Mouse (Mus musculus): ENCODE data around the gene Exoc2. TPM values are rescaled to one million over a fixed set of nuclear protein-coding genes. Genes with fewer than 3 reads are reported as not detected.

The Exoc2 gene
- total and polyA plus RNA-seq, 2 experiments, result 3.3 to 10.9 TPM

DNA sequence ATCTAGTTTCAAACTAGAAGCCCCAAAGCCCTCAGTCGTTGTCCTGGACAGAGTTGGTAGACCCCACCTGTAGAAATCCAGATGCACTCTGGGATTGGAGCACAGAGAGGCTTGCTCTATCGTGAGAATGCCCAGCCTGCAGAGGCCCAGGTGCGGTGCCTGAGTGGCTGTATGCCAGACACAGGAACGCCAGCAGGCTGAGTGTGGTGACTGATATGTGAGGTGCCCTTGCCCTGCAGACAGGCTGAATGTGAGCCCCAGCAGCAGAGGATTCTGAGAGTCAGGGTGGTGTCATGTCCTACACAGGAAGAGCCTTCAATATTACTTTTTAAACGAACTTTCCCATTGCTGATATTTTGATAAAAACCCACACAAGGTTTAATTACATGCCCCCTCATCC, 208.0 kb downstream of the Exoc2 start:
- no peaks in the 10 kb centered on the region for H3K36me3 ChIP-seq (ENCODE audit: control insufficient read depth, insufficient read depth, low read length)
- no peak overlapping the region for H3K9ac ChIP-seq (ENCODE audit: low read depth, low read length)
- H3K4me3 ChIP-seq (ENCODE audit: insufficient read depth, low read depth, low read length), result no peak overlapping the region
- H3K27me3 ChIP-seq (ENCODE audit: control insufficient read depth, insufficient read depth, low read length), result no peaks in the 10 kb centered on the region
- DNase-seq (ENCODE audit: extremely low read depth, low read depth, low spot score), result no peak
- no peaks in the 10 kb centered on the region for H3K79me2 ChIP-seq (ENCODE audit: control insufficient read depth, insufficient read depth, low read length)
- H3K4me1 ChIP-seq (ENCODE audit: control insufficient read depth, insufficient read depth, low read length), result no peaks in the 10 kb centered on the region
- no peak overlapping the region for H3K27ac ChIP-seq (replicated peaks; ENCODE audit: insufficient read depth, low read depth, low read length)
- TF ChIP-seq POLR2A (IDR thresholded peaks at IDR 0.05; ENCODE audit: extremely low read depth, insufficient read depth, low read length) (no peak), CTCF (IDR thresholded peaks at IDR 0.05; ENCODE audit: low read depth, low read length) (no peak)
- WGBS, result 72% methylated on average over 5 of the region's 5 CpGs

DNA sequence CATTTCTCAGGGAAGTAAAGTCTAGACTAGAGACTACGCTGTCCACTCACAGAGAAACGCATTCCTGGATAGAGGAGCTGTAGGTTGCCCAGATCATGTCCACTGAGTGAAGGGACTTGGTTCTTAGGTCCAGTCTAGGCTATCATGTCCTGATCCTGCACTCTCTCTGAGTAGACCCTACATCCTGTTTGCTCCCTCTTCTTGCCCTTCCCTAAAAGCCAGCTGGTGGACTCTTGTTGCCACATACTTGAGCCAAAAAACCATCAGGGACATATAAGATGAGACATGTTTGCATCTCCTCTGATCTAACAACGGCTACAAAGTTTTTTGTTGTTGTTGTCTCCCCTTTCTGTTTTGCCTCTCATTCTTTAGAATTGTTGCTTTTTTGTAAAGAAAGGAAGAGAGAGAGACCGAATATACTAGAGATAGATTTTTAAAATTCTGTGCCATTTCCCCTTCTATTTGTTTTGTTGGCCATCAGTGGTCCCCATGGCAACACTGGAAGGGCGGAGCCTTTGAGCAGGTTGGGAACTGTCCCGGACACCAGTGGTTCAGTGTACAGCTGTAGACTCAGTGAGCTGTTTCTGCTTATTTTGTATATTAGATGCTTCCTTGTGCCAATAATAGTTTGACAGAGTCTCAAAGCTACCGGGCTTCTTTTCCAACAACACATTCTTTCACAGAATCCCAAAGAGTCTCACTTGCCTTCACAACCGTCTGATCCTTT, 209.7 kb downstream of the Exoc2 start:
- Histone ChIP-seq H3K27ac (replicated peaks; ENCODE audit: insufficient read depth, low read depth, low read length) (no peak overlapping the region), H3K27me3 (ENCODE audit: control insufficient read depth, insufficient read depth, low read length) (no peaks in the 10 kb centered on the region), H3K4me3 (ENCODE audit: insufficient read depth, low read depth, low read length) (no peak overlapping the region), H3K79me2 (ENCODE audit: control insufficient read depth, insufficient read depth, low read length) (no peaks in the 10 kb centered on the region), H3K4me1 (ENCODE audit: control insufficient read depth, insufficient read depth, low read length) (no peaks in the 10 kb centered on the region), H3K9ac (ENCODE audit: low read depth, low read length) (no peak overlapping the region), H3K36me3 (ENCODE audit: control insufficient read depth, insufficient read depth, low read length) (no peaks in the 10 kb centered on the region)
- TF ChIP-seq POLR2A (IDR thresholded peaks at IDR 0.05; ENCODE audit: extremely low read depth, insufficient read depth, low read length), result no peak
- no peak for TF ChIP-seq CTCF (IDR thresholded peaks at IDR 0.05; ENCODE audit: low read depth, low read length)
- 73% methylated on average over 8 of the region's 8 CpGs for WGBS
- DNase-seq (ENCODE audit: extremely low read depth, low read depth, low spot score), result no peak

Other genes starting within 250 kb of the Exoc2 start
- 0.28 and 0.74 TPM in 2 replicates for gene Irf4, start 224.9 kb downstream of the Exoc2 start, total RNA-seq (2014; rRNA removed)
- 0.11 and 0.27 TPM in 2 replicates for gene Irf4, start 224.9 kb downstream of the Exoc2 start, polyA plus RNA-seq (2012; rRNA removed)
- 0.34 and 0.55 TPM in 2 replicates for gene Hus1b, start 26.3 kb downstream of the Exoc2 start, total RNA-seq (2014; rRNA removed)
- 0.07 TPM in 1 of 2 replicates, not detected in the other for gene Hus1b, start 26.3 kb downstream of the Exoc2 start, polyA plus RNA-seq (2012; rRNA removed)
- gene Gm5447, start 111 bp upstream of the Exoc2 start, total RNA-seq (2014; rRNA removed), result 0.09 TPM in 1 of 2 replicates, not detected in the other
- gene Gm5447, start 111 bp upstream of the Exoc2 start, polyA plus RNA-seq (2012; rRNA removed), result 0.11 TPM in 1 of 2 replicates, not detected in the other